Mouse (Mus musculus) G1E (cell line): Measurements from ENCODE around the gene AL732309.1.

Experiments used
- CTCF ChIP-seq: IDR thresholded peaks from 2 replicates; pipeline ENCODE4 v1.5.1; 2012; ENCODE audit warnings: low read depth, low read length, inconsistent platforms, mixed read lengths
- GATA1 ChIP-seq: IDR thresholded peaks from 2 replicates; pipeline ENCODE4 v1.6.1; 2012; ENCODE audit warnings: borderline replicate concordance, low read length, inconsistent platforms, mixed read lengths

DNA sequence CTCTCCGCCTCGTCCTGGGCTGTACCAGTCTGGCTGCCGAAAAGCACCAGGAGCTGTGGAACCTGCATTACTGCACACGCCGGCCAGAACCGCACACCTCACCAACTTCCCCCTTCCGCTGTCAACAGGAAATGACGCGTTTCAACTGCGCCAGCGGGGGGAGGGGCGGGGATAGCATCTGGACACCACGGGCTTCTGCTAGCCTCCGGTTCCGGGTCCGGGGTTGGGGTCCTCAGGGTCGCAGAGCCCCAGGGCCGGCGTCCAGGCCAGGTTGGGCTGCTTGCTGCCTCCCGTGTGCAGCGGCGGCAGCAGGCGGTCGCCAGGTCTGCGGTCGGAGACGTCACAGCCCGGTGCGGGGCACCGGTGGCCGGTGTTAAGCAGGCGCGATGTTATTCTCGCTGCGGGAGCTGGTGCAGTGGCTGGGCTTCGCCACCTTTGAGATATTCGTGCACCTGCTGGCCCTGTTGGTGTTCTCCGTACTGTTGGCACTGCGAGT, 8.7 kb upstream of the AL732309.1 start, which contains the start of gene Tmem203:
- no peak for TF ChIP-seq CTCF
- no peak for TF ChIP-seq GATA1
